Comparison of ENCODE assay signal across 15 mouse cellular contexts in the genomic region with DNA sequence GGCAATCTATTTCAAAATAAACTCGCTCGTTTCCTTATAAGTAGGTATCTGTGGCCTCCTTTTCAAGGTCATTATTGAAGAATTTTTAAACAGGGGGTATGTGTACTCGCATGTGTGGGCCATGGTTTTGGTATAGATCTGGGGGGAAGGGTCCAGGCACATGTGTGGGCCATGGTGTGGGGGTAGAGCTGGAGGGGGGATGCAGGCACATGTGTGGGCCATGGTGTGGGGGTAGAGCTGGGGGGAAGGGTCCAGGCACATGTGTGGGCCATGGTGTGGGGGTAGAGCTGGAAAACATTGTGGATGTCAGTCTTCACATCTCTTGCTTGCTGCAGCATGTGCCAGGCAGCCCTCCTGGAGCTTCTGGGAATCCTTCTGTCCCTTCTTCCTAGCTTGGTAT. TPM values are rescaled to one million over a fixed set of nuclear protein-coding genes. Genes with fewer than 3 reads are reported as not detected.
"Had no signal": no experiment of that assay in that cellular context is flagged by ENCODE, and none has a peak within 500 bp of the region (broad histone marks: within the 10 kb centered on the region; RNA-seq: fewer than 3 reads in every experiment).

No protein-coding gene starts in this region.

- H3K27ac ChIP-seq: limb, embryonic 15.5 days; liver, embryonic 12.5 days had no signal

- H3K9me3 ChIP-seq: limb, embryonic 15.5 days; liver, embryonic 12.5 days had no signal

- H3K27me3 ChIP-seq: limb, embryonic 15.5 days; liver, embryonic 12.5 days had no signal

- H3K4me3 ChIP-seq: limb, embryonic 15.5 days; liver, embryonic 12.5 days; myocyte had no signal

- H3K4me2 ChIP-seq: limb, embryonic 15.5 days; liver, embryonic 12.5 days; lung, embryonic 14.5 days had no signal

- DNase-seq: kidney, adult 11 months; kidney, postnatal 14 days; left cerebral cortex, postnatal 4 days; lung, embryonic 14.5 days; lung, postnatal 14 days; retina, postnatal 1 day; right cerebral cortex, postnatal 4 days; spleen, adult 18-20 months; thymus, adult 18-20 months; thymus, postnatal 14 days had no signal

- H3K4me1 ChIP-seq: liver, embryonic 12.5 days had no signal

- ATAC-seq: liver, embryonic 12.5 days had no signal

- H3K9ac ChIP-seq: limb, embryonic 15.5 days; liver, embryonic 12.5 days; lung, embryonic 14.5 days had no signal

- H3K36me3 ChIP-seq: limb, embryonic 15.5 days had no signal

RNA-seq across cellular contexts. Expression of a gene that starts 47.3 kb away (rescaled TPM):
- total RNA-seq: megakaryocyte-erythroid progenitor cell, adult 5-6 weeks had no signal
- polyA plus RNA-seq: liver, embryonic 12.5 days; liver, embryonic 16.5 days; lung, embryonic 14.5 days; myocyte had no signal
